Mouse (Mus musculus) MEL (cell line): ENCODE data around the gene Gtf2h3. TPM values are rescaled to one million over a fixed set of nuclear protein-coding genes. Genes with fewer than 3 reads are reported as not detected.
"Not testable (repeated sequence)": the region's sequence is repeated elsewhere in the genome, so short reads cannot be mapped to it uniquely, and the experiment has no call there.

Experiments used
- DNase-seq: peaks from one replicate; pipeline ENCODE4 v3.0.0; 2011; ENCODE audit warnings: low read depth, low spot score
- H3K27ac ChIP-seq: 2 replicates; pipeline ENCODE4 v1.5.1; 2012; ENCODE audit warnings: low read depth, mild to moderate bottlenecking, control low read depth, low read length, moderate library complexity; ENCODE audit not compliant: control insufficient read depth
- H3K27me3 ChIP-seq, 2 experiments: fragments of 150-350 bp in 1 of 2; sonication (generic) in 1 of 2; 2 replicates each; pipeline ENCODE4 v1.6.1; 2012; ENCODE audit warnings: low read length in 2 of 2, mild to moderate bottlenecking in 2 of 2, improper control_type of control experiment in 1 of 2, moderate library complexity in 1 of 2; ENCODE audit not compliant: insufficient read depth in 2 of 2, control insufficient read depth in 1 of 2
- H3K36me3 ChIP-seq, 2 experiments: 2 replicates each; pipeline ENCODE4 v1.6.1; 2012 to 2014; ENCODE audit warnings: low read length in 2 of 2, improper control_type of control experiment in 1 of 2, inconsistent platforms in 1 of 2, mild to moderate bottlenecking in 1 of 2; ENCODE audit not compliant: insufficient read depth in 2 of 2, control insufficient read depth in 1 of 2
- H3K4me1 ChIP-seq, 2 experiments: fragments of 150-350 bp in 1 of 2; sonication (generic) in 1 of 2; 2 replicates each; pipeline ENCODE4 v1.6.1; 2012; ENCODE audit warnings: low read length in 2 of 2, improper control_type of control experiment in 1 of 2, mild to moderate bottlenecking in 1 of 2; ENCODE audit not compliant: insufficient read depth in 2 of 2, control insufficient read depth in 1 of 2
- H3K4me3 ChIP-seq, 2 experiments: fragments of 150-350 bp in 1 of 2; sonication (generic) in 1 of 2; 2 replicates each; pipeline ENCODE4 v1.5.1; 2012; ENCODE audit warnings: low read depth in 2 of 2, low read length in 2 of 2, mild to moderate bottlenecking in 2 of 2, moderate library complexity in 2 of 2, control low read depth in 1 of 2, improper control_type of control experiment in 1 of 2; ENCODE audit not compliant: control insufficient read depth in 1 of 2, insufficient read depth in 1 of 2
- H3K79me2 ChIP-seq: 2 replicates; pipeline ENCODE4 v1.6.1; 2012; ENCODE audit warnings: mild to moderate bottlenecking, low read length, moderate library complexity; ENCODE audit not compliant: control insufficient read depth, poor library complexity, insufficient read depth
- H3K9ac ChIP-seq: 2 replicates; pipeline ENCODE4 v1.6.1; 2012; ENCODE audit warnings: low read depth, mild to moderate bottlenecking, control low read depth, low read length, moderate library complexity; ENCODE audit not compliant: control insufficient read depth, poor library complexity, severe bottlenecking
- H3K9me3 ChIP-seq: fragments of 150-350 bp; sonication (generic); replicated peaks from 2 replicates; pipeline ENCODE4 v1.6.1; 2012; ENCODE audit warnings: mild to moderate bottlenecking, low read length, improper control_type of control experiment, moderate library complexity; ENCODE audit not compliant: insufficient read depth
- BHLHE40 ChIP-seq: IDR thresholded peaks from 2 replicates; pipeline ENCODE4 v1.6.1; 2012; ENCODE audit warnings: low read depth, mild to moderate bottlenecking, inconsistent platforms, low read length, improper control_type of control experiment, borderline replicate concordance
- CHD2 ChIP-seq: IDR thresholded peaks from 2 replicates; pipeline ENCODE4 v1.6.1; 2011; ENCODE audit warnings: low read length, improper control_type of control experiment
- ELF1 ChIP-seq: IDR thresholded peaks from 2 replicates; pipeline ENCODE4 v1.6.1; 2014; ENCODE audit warnings: low read depth, mild to moderate bottlenecking, inconsistent platforms, low read length, improper control_type of control experiment, moderate library complexity
- JUND ChIP-seq: IDR thresholded peaks from 2 replicates; pipeline ENCODE4 v1.6.1; 2011; ENCODE audit warnings: low read depth, mild to moderate bottlenecking, improper control_type of control experiment, low read length
- KAT2A ChIP-seq: conservative IDR thresholded peaks from 2 replicates; pipeline ENCODE4 v1.6.1; 2012; ENCODE audit warnings: low read depth, low read length, improper control_type of control experiment, inconsistent platforms
- MAFK ChIP-seq: IDR thresholded peaks from 2 replicates; pipeline ENCODE4 v1.6.1; 2011; ENCODE audit warnings: low read depth, mild to moderate bottlenecking, low read length, improper control_type of control experiment, borderline replicate concordance
- MAX ChIP-seq: IDR thresholded peaks from 2 replicates; pipeline ENCODE4 v1.6.1; 2011; ENCODE audit warnings: low read length, improper control_type of control experiment
- MEF2A ChIP-seq: IDR thresholded peaks from 2 replicates; pipeline ENCODE4 v1.6.1; 2014; ENCODE audit warnings: low read depth, mild to moderate bottlenecking, inconsistent platforms, low read length, improper control_type of control experiment; ENCODE audit not compliant: poor library complexity, insufficient replicate concordance, severe bottlenecking; ENCODE audit errors: extremely low read depth
- MXI1 ChIP-seq: IDR thresholded peaks from 2 replicates; pipeline ENCODE4 v1.6.1; 2011; ENCODE audit warnings: mild to moderate bottlenecking, low read depth, low read length, improper control_type of control experiment
- MYB ChIP-seq: IDR thresholded peaks from 2 replicates; pipeline ENCODE4 v1.6.1; 2011; ENCODE audit warnings: mild to moderate bottlenecking, low read depth, low read length, improper control_type of control experiment
- MYC ChIP-seq: IDR thresholded peaks from 2 replicates; pipeline ENCODE4 v1.6.1; 2011; ENCODE audit warnings: low read depth, mild to moderate bottlenecking, low read length, improper control_type of control experiment, moderate library complexity
- NRF1 ChIP-seq: IDR thresholded peaks from 2 replicates; pipeline ENCODE4 v1.6.1; 2014; ENCODE audit warnings: low read depth, mild to moderate bottlenecking, inconsistent platforms, low read length, improper control_type of control experiment, moderate library complexity; ENCODE audit not compliant: poor library complexity, insufficient read depth, severe bottlenecking
- POLR2A ChIP-seq, 2 experiments: IDR thresholded peaks; 2 replicates each; pipeline ENCODE4 v1.6.1; 2011 to 2012; ENCODE audit warnings: low read length in 2 of 2, mild to moderate bottlenecking in 2 of 2, control low read depth in 1 of 2, improper control_type of control experiment in 1 of 2, low read depth in 1 of 2, moderate library complexity in 1 of 2; ENCODE audit not compliant: control insufficient read depth in 1 of 2, insufficient read depth in 1 of 2, poor library complexity in 1 of 2
- POLR2AphosphoS5 ChIP-seq: IDR thresholded peaks from 2 replicates; pipeline ENCODE4 v1.6.1; 2012; ENCODE audit warnings: low read depth, borderline replicate concordance, mild to moderate bottlenecking, inconsistent platforms, low read length, moderate library complexity, mixed read lengths
- RAD21 ChIP-seq: IDR thresholded peaks from 2 replicates; pipeline ENCODE4 v1.6.1; 2011; ENCODE audit warnings: mild to moderate bottlenecking, low read depth, low read length, improper control_type of control experiment
- RCOR1 ChIP-seq: IDR thresholded peaks from 2 replicates; pipeline ENCODE4 v1.6.1; 2012; ENCODE audit warnings: low read depth, mild to moderate bottlenecking, inconsistent platforms, low read length, improper control_type of control experiment
- SIN3A ChIP-seq: IDR thresholded peaks from 2 replicates; pipeline ENCODE4 v1.6.1; 2012; ENCODE audit warnings: low read length, improper control_type of control experiment, inconsistent platforms
- SMC3 ChIP-seq: IDR thresholded peaks from 2 replicates; pipeline ENCODE4 v1.6.1; 2011; ENCODE audit warnings: low read depth, low read length, improper control_type of control experiment
- TAL1 ChIP-seq: IDR thresholded peaks from 2 replicates; pipeline ENCODE4 v1.6.1; 2012; ENCODE audit warnings: mild to moderate bottlenecking, inconsistent platforms, low read length, moderate library complexity, mixed read lengths
- TBP ChIP-seq: IDR thresholded peaks from 2 replicates; pipeline ENCODE4 v1.8.0; 2011; ENCODE audit warnings: low read depth, low read length, improper control_type of control experiment
- TCF12 ChIP-seq: IDR thresholded peaks from 2 replicates; pipeline ENCODE4 v1.6.1; 2014; ENCODE audit warnings: low read depth, mild to moderate bottlenecking, inconsistent platforms, low read length, improper control_type of control experiment, moderate library complexity
- USF2 ChIP-seq, 2 experiments: IDR thresholded peaks; 2 replicates each; pipeline ENCODE4 v1.6.1; 2011 to 2012; ENCODE audit warnings: improper control_type of control experiment in 2 of 2, low read length in 2 of 2, borderline replicate concordance in 1 of 2, inconsistent platforms in 1 of 2, low read depth in 1 of 2, mild to moderate bottlenecking in 1 of 2; ENCODE audit not compliant: insufficient read depth in 1 of 2
- ZC3H11A ChIP-seq: IDR thresholded peaks from 2 replicates; pipeline ENCODE4 v1.6.1; 2012; ENCODE audit warnings: low read depth, mild to moderate bottlenecking, inconsistent platforms, low read length, improper control_type of control experiment
- ZKSCAN1 ChIP-seq: IDR thresholded peaks from 2 replicates; pipeline ENCODE4 v1.6.1; 2012; ENCODE audit warnings: low read depth, mild to moderate bottlenecking, inconsistent platforms, low read length, improper control_type of control experiment, moderate library complexity
- ZMIZ1 ChIP-seq: IDR thresholded peaks from 2 replicates; pipeline ENCODE4 v1.6.1; 2012; ENCODE audit warnings: low read depth, mild to moderate bottlenecking, inconsistent platforms, low read length, improper control_type of control experiment, moderate library complexity
- ZNF384 ChIP-seq: IDR thresholded peaks from 2 replicates; pipeline ENCODE4 v1.6.1; 2012; ENCODE audit warnings: low read depth, mild to moderate bottlenecking, inconsistent platforms, low read length, improper control_type of control experiment
- polyA plus RNA-seq, 2 experiments: library from polyadenylated mRNA; stranded (reverse) in 1 of 2; unstranded in 1 of 2; fragments of >175 nt in 1 of 2; fragments of >200 nt in 1 of 2; gene quantifications; 2 replicates each; pipeline versions ENCODE4 v1.2.1 to v1.2.4; 2012; ENCODE audit warnings: low replicate concordance in 2 of 2, low read depth in 1 of 2; ENCODE audit not compliant: insufficient read length in 2 of 2, insufficient read depth in 1 of 2, missing spikeins in 1 of 2
- total RNA-seq: library from RNA; depleted of rRNA; stranded (reverse); fragments of 300-350 nt; gene quantifications from 2 replicates; pipeline ENCODE4 v1.2.3, GENCODE M21; 2012

Gene Gtf2h3
- total and polyA plus RNA-seq, 3 experiments = 86.1 to 116 TPM; not detected in 1

DNA sequence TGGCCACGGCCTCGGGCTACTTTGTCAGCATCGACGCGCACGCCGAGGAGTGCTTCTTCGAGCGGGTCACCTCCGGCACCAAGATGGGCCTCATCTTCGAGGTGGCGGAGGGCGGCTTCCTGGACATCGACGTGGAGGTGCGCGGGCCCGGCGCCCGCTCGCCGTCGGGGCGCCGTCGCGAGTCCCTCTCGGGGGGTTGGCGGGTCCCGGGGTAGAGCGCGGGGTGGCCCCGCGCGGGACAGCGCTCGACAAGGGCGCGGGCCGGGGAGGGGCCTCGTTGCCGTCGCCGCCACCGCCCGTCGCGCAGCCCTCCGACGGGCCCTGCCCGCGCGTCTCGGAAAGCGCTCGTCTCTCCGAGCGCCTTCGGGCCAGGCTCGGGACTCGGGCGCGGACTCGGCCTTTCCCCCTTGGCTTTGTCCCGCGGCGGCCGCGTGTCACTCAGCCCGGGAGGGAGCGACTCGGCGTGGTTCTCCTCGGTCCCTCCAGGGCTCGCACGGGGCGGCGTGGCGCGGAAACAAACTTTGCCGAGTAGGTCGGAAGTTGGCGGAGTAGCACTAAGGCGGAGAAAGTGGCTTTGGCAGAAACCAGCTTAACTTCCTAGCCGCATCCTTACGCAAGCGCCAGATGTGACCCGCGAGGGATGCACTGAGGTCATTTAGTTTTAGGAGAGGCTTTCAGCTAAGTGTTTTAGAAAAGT lies 37.9 kb upstream of the Gtf2h3 start (continued):
- TF ChIP-seq SMC3 (no peak), POLR2A (IDR thresholded peaks at IDR 0.05; ENCODE audit: control insufficient read depth in 1 of 2, insufficient read depth in 1 of 2, low read depth in 1 of 2, low read length in 2 of 2, poor library complexity in 1 of 2) (peak in 1 of 2 experiments; percentile 52; a peak in 2 of 4 replicates), CHD2 (no peak), RAD21 (no peak), ELF1 (no peak), TBP (no peak), TAL1 (no peak)

DNA sequence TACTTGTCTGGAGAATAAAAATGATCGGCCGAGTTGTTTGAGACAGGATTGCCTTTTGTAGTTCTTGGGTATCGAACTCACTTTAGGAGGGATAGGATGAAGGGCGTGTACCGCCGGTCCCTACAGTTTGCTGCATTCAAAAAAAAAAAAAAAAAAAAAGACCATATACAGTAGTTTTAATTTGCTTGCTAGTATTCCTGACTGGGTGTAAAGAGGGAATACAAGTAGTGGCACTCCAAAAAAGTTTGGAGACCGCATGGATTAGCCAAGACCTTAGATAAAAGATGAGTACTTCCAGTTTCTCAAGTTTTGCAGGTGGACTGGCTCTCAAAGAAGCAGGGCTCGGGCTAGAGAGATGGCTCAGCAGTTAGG lies 37.4 kb upstream of the Gtf2h3 start:
- H3K4me3 ChIP-seq = peak overlapping the region; percentile 71 to 87

GRCm38 (mm10) chr5:124550737-124551136 lies 28.2 kb upstream of the Gtf2h3 start:
- H3K27ac ChIP-seq, H3K9ac ChIP-seq, DNase-seq, H3K9me3 ChIP-seq, H3K27me3 ChIP-seq, H3K4me3 ChIP-seq, H3K4me1 ChIP-seq: not testable (repeated sequence)
- peak; percentile 72 for TF ChIP-seq ZNF384
- Histone ChIP-seq H3K79me2 (peaks cover 23% of the 10 kb centered on the region), H3K36me3 (peaks cover 0 to 31% of the 10 kb centered on the region in 2 experiments; a peak in 3 of 4 replicates)

More for the DNA sequence above, 37.4 kb upstream of the Gtf2h3 start:
- Histone ChIP-seq H3K9me3 (no peaks in the 10 kb centered on the region), H3K9ac (peak overlapping the region; percentile 91), H3K79me2 (peaks cover 38% of the 10 kb centered on the region), H3K36me3 (peaks cover 15 to 21% of the 10 kb centered on the region in 2 experiments), H3K27ac (peak overlapping the region; percentile 50), H3K4me1 (peaks cover 3 to 8% of the 10 kb centered on the region in 2 experiments), H3K27me3 (no peaks in the 10 kb centered on the region)
- no peak for DNase-seq
- 0 out of 2 replicates have a peak, but pooled peaks have one; percentile 3 for TF ChIP-seq NRF1
- TF ChIP-seq TBP = no peak
- TF ChIP-seq TAL1 = no peak
- no peak for TF ChIP-seq MYB
- TF ChIP-seq RCOR1 = no peak
- TF ChIP-seq SIN3A = no peak
- TF ChIP-seq MAFK = no peak
- TF ChIP-seq MAX = no peak
- TF ChIP-seq CHD2 = no peak
- no peak for TF ChIP-seq JUND
- TF ChIP-seq KAT2A = 0 out of 2 replicates have a peak, but pooled peaks have one; percentile 22
- 0 out of 4 replicates have a peak, but pooled peaks of 1 of the 2 experiments have one; percentile 5 for TF ChIP-seq POLR2A (IDR thresholded peaks at IDR 0.05; ENCODE audit: control insufficient read depth in 1 of 2, insufficient read depth in 1 of 2, low read depth in 1 of 2, low read length in 2 of 2, poor library complexity in 1 of 2)
- no peak for TF ChIP-seq USF2 (IDR thresholded peaks at IDR 0.05; ENCODE audit: borderline replicate concordance in 1 of 2, insufficient read depth in 1 of 2, low read depth in 1 of 2, low read length in 2 of 2)
- TF ChIP-seq ZKSCAN1 = no peak
- peak; percentile 60 for TF ChIP-seq ZNF384
- TF ChIP-seq MEF2A = no peak
- TF ChIP-seq TCF12 = no peak
- TF ChIP-seq ZMIZ1 = no peak
- no peak for TF ChIP-seq POLR2AphosphoS5
- TF ChIP-seq MXI1 = no peak
- no peak for TF ChIP-seq BHLHE40
- no peak for TF ChIP-seq MYC
- TF ChIP-seq ZC3H11A = no peak
